Mouse (Mus musculus): ENCODE data around the gene Gm9821.

The Gm9821 gene

GRCm38 (mm10) chr2:91945483-91945882, at the start of gene Gm9821:
Gene Gm9821, plus strand, starts transcription at chr2:91945703.
- DNase-seq, result no peak

- DNase-seq, result no peak
Measured at GRCm38 (mm10) chr2:91897968-91898367, 47.5 kb upstream of the Gm9821 start.

DNA sequence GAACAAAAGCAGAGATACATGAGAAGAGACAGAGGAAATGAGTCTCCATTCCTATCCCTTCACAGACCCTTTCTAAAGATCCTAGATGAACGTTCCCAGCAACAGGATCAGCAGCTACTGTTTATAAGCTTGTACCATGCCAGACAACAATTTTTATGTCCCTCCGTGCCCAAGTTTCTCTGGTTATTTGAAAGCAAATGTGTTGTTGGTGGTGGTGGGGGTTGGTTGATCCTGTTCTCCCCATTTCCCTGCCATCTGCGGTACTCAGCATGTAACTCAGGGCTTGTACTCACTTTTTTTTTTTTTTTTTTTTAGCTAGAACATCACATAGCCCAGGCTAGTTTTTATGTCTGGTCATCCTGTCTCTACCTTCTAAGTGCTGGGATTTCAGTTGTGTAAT, 46.4 kb upstream of the Gm9821 start:
- DNase-seq, result no peak

DNA sequence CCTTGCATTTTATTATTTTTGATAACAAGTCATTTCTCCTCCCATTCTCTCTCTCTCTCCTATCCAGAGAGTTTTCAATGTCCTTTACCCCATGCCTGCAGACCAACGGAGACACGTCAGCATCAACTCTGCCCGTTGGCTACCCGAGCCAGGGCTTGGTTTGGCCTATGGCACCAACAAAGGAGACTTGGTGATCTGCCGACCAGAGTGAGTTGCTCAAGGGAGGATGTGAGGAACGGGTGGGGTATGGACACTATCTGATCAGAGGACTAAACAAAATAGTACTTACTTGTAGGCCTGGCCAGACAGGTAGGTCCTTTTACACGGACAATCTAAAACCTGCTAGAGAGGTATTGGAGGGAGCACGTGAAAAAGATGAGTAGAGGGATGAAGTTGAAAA, 45.1 kb upstream of the Gm9821 start:
- DNase-seq, result no peak

GRCm38 (mm10) chr2:91902336-91902735, 43.2 kb upstream of the Gm9821 start:
- DNase-seq, result peak; percentile 35

DNA sequence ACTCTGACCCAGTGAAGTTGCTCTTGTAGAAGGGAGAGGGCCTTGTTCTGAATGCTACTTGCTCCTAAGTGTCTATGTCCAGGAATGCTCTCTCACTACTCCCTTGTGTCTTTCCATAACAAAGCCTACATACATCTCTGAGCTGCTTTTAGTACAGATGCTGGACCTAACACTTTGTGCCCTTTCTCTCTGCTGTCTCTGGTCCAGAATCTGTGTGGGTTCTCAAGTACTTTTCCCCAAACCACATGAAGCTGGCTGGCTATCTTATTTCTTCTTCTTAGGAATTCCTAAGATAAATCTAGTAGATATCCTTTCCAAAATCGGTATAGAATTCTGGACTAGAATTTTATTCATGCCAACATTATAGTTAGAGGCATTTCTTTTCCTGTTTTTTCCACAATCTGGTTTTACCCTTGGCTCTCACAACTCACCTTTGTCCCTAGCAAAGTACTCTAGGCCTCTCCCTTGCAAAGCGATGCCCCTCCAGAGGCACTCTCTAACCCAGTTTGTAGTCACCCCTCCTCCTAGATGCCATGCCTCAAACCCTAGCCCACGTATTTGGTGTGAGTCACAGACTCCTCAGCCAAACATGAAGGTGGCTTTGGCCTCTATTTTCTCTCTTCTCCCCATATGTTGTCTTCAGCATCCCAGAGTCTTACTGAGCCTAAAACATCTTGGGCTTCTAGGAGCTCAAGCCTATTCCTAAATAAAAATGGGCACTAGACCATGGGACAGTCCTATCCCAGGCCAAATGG, 42.2 kb upstream of the Gm9821 start:
- DNase-seq, result no peak

DNA sequence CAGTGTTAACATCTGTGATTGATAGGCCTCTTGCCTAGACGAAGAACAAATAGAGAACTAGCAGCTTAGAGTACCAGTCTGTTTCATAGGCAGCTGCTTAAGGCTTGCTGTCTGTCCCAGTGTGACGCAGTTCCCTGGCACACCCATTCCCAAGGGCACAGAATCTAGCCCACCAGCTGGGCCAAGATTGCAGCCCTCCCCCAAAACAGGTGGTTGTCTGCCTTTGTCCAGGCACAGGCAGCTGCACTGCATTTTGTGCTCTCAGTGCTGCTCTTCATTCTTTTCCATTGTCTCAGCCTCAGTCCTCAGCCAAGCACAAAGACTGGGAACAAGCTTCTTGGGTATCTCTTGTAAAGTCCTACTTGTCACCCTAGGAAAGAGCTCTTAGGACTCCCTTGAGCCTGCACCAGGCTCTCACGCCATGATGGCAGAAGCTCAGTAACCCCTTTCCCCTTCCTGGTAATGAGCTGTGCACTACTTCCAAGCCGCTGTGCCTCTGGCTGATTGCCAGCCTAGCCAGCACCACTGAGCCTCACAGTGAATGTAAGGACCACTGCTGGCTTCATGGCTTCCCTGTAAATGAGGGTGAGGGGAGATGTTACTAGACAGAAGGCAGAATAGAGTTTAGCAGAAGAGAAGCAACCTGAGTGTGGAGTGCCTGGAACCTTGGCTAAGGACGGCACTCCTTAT, 40.7 kb upstream of the Gm9821 start:
- peak; percentile 26 for DNase-seq

GRCm38 (mm10) chr2:91906141-91906540, 39.4 kb upstream of the Gm9821 start:
- no peak for DNase-seq

- DNase-seq, result no peak
Measured at GRCm38 (mm10) chr2:91912616-91913015, 32.9 kb upstream of the Gm9821 start.

DNA sequence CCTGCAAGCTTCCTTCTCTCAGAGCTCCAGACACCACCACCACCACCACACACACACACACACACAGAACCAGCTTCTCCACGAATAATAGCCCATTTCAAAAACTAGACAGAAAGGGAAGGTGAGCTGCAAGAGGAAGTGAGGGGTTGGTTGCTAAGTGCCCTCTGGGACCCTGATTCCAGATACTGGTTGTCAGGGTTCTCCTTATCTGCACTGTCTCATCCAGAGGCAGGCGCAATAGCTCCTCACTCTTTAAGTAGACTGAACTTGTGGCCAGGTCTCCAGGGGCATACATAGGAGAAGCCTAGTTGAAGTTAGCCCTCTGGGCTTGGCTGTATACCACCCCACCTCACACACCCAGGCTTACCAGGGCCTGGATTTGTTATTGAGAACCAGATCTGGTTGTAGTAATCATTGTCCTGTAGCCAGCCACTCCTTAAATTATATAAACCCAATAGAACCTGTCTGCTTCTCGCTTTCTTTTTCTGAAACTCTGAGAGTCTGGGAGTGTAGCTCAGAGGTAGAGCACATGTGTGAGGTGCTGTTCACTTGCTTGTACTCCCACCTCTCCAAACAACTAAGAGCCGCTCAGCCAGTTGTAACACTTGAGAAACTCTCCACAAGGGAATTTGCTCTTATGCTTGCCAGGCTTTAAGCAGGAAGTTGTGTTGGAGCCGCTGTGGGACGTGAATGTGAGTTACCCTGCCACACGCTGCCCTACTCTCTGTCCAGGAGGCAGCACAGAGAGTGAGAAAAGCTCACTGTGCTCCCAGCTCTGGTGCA, 32.0 kb upstream of the Gm9821 start:
- no peak for DNase-seq

GRCm38 (mm10) chr2:91916346-91916977, 29.0 kb upstream of the Gm9821 start:
- no peak for DNase-seq

DNA sequence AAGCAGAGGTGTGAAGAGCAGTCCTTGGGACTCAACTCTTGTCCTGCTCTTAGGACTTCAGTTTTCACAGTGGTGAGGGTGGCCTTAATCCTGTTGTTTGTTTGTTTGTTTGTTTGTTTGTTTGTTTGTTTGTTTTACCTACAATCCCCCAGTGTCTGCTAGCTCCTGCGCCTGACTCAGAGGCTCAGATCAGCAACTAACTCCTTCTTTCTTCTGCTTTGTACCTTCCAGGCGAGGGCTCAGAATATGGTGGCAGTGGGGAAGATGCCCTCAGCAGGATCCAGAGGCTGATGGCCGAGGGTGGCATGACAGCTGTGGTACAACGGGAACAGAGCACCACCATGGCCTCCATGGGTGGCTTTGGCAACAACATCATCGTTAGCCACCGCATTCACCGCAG, 28.4 kb upstream of the Gm9821 start:
- DNase-seq, result no peak

DNA sequence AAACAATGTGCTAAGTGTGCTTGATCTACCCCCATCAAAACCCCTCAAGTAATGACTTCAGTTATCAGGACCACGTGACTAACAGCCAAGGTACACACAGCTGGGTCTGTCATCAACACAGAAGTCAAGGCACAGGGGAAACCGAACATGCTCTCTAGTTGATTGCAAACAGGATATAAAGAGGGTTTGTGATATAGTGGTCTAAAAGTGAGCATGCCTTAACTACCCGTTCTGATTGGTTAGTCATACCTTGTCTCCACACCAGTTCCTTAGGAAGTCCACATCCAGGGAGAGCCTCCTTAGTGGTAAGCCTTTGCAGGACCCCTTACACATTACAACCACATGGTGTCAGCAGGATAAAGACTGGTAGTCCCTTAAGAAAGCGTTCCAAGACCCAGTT, 25.4 kb upstream of the Gm9821 start:
- no peak for DNase-seq

DNA sequence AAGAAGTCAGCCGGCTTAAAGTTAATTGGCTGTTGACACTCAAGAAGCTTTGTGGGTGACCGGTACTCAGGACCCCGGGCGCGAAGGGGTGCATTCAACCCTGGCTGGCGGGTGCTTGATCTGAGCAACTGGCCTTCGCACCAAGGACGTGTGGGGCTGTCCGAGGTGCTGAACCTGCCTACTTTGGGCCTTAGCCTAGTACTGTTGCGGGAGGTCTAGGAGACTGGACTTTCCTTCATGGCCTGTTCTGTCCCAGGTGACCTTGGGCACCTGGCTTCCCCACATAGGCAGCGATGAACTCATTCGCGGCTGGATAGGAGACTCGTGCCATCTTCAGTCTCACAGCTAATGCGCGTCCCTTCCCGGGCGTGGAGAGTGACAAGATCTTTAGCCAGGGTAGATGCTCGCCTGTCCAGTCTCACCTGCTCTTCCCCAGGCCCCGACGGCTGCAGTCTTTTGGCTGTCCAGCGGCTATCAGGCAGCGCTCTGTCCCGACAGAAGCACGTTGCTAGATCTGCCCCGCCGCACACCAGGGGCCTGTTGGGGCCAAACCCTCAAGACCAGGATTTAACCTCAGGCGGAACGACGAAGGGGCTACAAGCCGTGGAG, 24.2 kb upstream of the Gm9821 start:
- DNase-seq, result no peak

GRCm38 (mm10) chr2:91921790-91922570, 23.5 kb upstream of the Gm9821 start:
- peak; percentile 42 for DNase-seq

GRCm38 (mm10) chr2:91922586-91923414, 22.7 kb upstream of the Gm9821 start:
- no peak for DNase-seq

DNA sequence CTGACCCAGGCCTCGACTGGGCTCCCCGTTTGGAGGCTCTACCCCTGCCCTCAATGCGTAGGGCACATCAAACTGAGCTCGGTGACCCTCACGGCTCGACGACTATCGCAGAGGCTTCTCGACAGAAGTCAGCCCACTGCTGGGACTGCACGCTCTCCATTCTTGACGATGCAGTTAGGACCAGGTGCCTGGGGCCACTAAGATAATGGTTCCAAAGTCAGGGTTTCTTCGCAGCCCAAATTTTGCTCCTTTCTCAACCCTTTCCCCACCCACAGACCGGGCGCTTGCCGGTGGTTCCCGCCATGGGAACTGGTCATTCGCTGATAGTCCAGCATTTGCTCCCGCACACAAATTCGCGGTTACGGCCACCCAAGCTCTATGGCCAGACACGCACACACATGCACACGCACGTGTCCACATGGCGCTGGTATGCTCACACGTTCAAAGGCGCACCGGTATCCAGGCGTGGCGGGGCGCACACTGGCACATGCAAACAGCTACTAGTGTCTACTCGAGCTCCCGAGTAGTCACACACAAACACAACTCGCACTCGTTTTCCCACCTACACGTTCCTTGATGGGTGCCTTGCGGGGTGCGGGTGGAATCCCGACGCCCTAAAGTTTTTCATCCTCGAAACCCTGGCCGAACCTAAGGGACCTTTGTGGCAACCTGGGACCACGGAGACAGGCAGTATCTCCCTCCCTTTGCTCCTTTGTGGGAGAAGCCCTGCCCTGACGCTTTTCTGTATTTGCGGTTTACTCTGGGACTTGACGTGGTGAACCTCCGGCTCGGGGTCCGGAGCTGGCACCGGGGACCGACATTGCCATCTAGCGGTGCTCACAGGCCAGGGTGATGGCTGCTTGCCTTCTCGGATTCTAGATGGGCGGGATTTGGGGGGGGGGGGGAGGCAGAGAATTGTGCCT, 21.8 kb upstream of the Gm9821 start:
- peak; percentile 61 for DNase-seq

DNA sequence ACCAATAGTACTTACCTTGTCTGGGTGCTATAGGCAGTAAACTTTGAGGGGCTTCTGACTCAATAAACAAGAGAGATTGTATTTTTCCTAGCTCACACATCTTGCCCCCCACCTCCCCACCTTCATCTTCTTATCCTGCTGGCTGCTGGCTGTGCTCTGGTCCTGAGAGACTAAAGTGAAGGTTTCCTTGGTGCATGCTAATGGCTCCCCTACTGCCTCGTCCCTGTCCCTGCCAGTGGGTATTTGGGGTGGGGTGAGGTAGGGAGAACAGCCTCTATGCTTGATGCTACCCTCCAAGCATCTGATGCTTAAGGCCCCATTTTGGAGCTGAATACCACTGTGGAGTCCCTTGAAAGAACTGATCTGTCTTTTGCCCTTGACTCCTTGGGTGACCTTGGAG, 20.8 kb upstream of the Gm9821 start:
- no peak for DNase-seq

- peak; percentile 16 for DNase-seq
Measured at GRCm38 (mm10) chr2:91925442-91925841, 20.1 kb upstream of the Gm9821 start.

- DNase-seq, result peak; percentile 20
Measured at GRCm38 (mm10) chr2:91926949-91927348, 18.6 kb upstream of the Gm9821 start, which contains the start of gene Chrm4. Gene Chrm4, plus strand, starts transcription at chr2:91927249.

All from cerebellum, adult 11 months (tissue).